Comparison of ENCODE assay signal across 22 mouse cellular contexts in genomic region chr19:32702191-32702590, GRCm38 (mm10).
"Had no signal": no experiment of that assay in that cellular context is flagged by ENCODE, and none has a peak within 500 bp of the region (broad histone marks: within the 10 kb centered on the region; RNA-seq: fewer than 3 reads in every experiment).

No protein-coding gene starts in this region.

- H3K4me3 ChIP-seq: limb, embryonic 10.5 days; limb, embryonic 13.5 days; liver, embryonic 12.5 days; liver, embryonic 15.5 days; lung, embryonic 15.5 days; megakaryocyte, embryonic 14.5 days; midbrain, embryonic 10.5 days; midbrain, embryonic 15.5 days; neural tube, embryonic 12.5 days; neural tube, embryonic 15.5 days; stomach, embryonic 15.5 days had no signal

- ATAC-seq: liver, embryonic 12.5 days; midbrain, embryonic 15.5 days had no signal

- H3K9me3 ChIP-seq: limb, embryonic 10.5 days; limb, embryonic 13.5 days; liver, embryonic 12.5 days; liver, embryonic 15.5 days; lung, embryonic 15.5 days; megakaryocyte, embryonic 14.5 days; midbrain, embryonic 10.5 days; midbrain, embryonic 15.5 days; neural tube, embryonic 12.5 days; neural tube, embryonic 15.5 days; stomach, embryonic 15.5 days had no signal

- H3K4me1 ChIP-seq: limb, embryonic 10.5 days; limb, embryonic 13.5 days; liver, embryonic 12.5 days; liver, embryonic 15.5 days; lung, embryonic 15.5 days; megakaryocyte, embryonic 14.5 days; midbrain, embryonic 10.5 days; midbrain, embryonic 15.5 days; neural tube, embryonic 12.5 days; neural tube, embryonic 15.5 days; stomach, embryonic 15.5 days had no signal

- H3K4me2 ChIP-seq: limb, embryonic 13.5 days; liver, embryonic 12.5 days; liver, embryonic 15.5 days; lung, embryonic 15.5 days; midbrain, embryonic 15.5 days; neural tube, embryonic 12.5 days; neural tube, embryonic 15.5 days; stomach, embryonic 15.5 days had no signal

- H3K27ac ChIP-seq: limb, embryonic 10.5 days; limb, embryonic 13.5 days; liver, embryonic 12.5 days; liver, embryonic 15.5 days; lung, embryonic 15.5 days; midbrain, embryonic 10.5 days; midbrain, embryonic 15.5 days; neural tube, embryonic 12.5 days; neural tube, embryonic 15.5 days; stomach, embryonic 15.5 days had no signal

- H3K27me3 ChIP-seq: limb, embryonic 13.5 days; liver, embryonic 12.5 days; liver, embryonic 15.5 days; lung, embryonic 15.5 days; megakaryocyte, embryonic 14.5 days; midbrain, embryonic 15.5 days; neural tube, embryonic 12.5 days; neural tube, embryonic 15.5 days; stomach, embryonic 15.5 days had no signal

- H3K9ac ChIP-seq: limb, embryonic 13.5 days; liver, embryonic 12.5 days; liver, embryonic 15.5 days; lung, embryonic 15.5 days; midbrain, embryonic 15.5 days; neural tube, embryonic 12.5 days; neural tube, embryonic 15.5 days; stomach, embryonic 15.5 days had no signal

- DNase-seq: kidney, adult 9 months; kidney, postnatal 14 days; kidney, postnatal 4 days; liver; lung, adult 18-20 months; lung, postnatal 10 days; lung, postnatal 36 days; retina, postnatal 1 day; right cerebral cortex, postnatal 25 days; spleen, adult 18-20 months; thymus, postnatal 25 days had no signal
